Mouse (Mus musculus): ENCODE data around the gene Gfod1. TPM values are rescaled to one million over a fixed set of nuclear protein-coding genes. Genes with fewer than 3 reads are reported as not detected.

Gfod1 gene
- total RNA-seq, 2 experiments from 2014 or later: 28.8 to 34.0 TPM

DNA sequence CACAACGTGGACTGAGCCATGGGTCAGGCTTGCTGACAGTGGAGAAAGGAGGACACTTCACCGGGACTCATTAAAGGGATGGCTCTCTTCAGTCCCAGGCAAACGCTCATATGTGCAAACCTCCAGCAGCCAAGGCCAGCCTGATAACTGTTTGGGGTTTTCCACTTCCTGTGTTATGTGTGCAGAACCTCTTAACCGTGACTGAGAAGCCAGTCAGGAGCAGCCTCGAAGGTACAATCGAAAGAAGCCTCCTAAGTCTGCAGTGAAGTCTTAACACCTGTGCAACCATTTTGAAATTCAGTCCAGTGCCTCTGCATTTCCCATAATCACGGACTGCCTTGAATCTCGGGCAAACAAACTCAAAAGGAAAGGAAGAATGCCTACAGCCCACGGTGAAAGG, 3.1 kb downstream of the Gfod1 start:
- DNase-seq: no peak
- intact Hi-C loops (cut with DNase I): loop anchor here (5.0 kb wide), 1 partner anchor 66 kb away; the partner anchor contains the start of gene Sirt5

- intact Hi-C loops (cut with DNase I): loop anchor here (5.0 kb wide), 1 partner anchor 67 kb away; the partner anchor contains the start of gene Sirt5
- DNase-seq: no peak
These were observed 3.6 kb downstream of the Gfod1 start for GRCm38 (mm10) chr13:43300366-43300765.

- intact Hi-C loops (cut with DNase I): no loop called here
These were observed 4.8 kb downstream of the Gfod1 start for GRCm38 (mm10) chr13:43299171-43299570.

GRCm38 (mm10) chr13:43297526-43297925, 6.4 kb downstream of the Gfod1 start:
- intact Hi-C loops (cut with DNase I): no loop called here
- DNase-seq: peak in 1 of 2 experiments; percentile 24

More at GRCm38 (mm10) chr13:43299171-43299570, 4.8 kb downstream of the Gfod1 start:
- DNase-seq: no peak

GRCm38 (mm10) chr13:43296140-43296805, 7.7 kb downstream of the Gfod1 start:
- intact Hi-C loops (cut with DNase I): no loop called here
- peak in 1 of 2 experiments; percentile 23 for DNase-seq

DNA sequence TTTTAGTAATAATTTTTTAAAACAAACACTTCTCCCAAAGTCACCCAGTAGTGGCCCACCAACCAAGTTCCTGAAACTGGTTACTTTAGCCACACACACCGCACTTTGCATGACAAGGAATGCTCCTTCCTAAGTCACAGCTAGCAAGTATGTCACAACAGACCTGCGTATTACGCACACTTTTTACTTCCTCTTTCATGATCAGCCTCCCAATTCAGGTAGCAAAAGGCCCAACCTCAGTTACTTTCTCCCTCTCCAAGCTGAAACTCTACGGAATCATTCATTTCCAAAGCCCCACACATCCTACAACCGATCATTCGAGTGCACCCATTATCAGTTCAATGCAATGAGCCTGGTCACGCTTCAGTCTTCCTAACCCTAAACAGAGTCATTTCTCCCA, 8.3 kb downstream of the Gfod1 start:
- intact Hi-C loops (cut with DNase I): no loop called here
- no peak for DNase-seq

DNA sequence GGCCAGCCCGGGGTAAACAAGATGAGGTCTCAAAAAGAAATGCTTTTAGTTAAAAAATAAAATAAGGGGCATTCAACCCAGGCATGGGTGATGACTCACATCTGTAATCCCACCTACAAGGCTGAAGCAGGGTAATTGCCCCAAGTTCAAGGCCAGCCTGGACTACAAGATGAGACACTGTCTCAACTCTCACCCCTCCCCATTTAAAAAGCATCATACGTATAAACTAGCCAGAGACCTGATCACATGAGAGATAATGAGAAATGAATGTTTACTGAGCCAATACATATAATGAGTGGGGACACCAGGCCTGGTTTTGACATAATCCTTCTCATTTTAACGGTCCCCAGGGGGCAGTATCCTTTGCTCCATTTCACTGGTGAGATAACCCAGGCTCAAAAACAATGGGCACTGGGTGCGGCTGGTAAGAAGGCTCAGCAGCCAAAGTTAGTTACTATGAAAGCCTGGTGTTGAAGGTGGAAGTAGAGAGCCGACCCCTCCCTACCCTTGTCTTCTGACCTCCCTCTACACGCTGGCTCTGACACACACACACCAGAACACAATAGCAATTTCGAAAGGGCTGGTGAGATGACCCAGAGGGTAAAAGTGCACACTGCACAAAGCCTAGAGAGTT, 8.9 kb downstream of the Gfod1 start:
- DNase-seq: peak in 1 of 2 experiments; percentile 25
- intact Hi-C loops (cut with DNase I): no loop called here

GRCm38 (mm10) chr13:43292892-43293291, 11.1 kb downstream of the Gfod1 start:
- DNase-seq: no peak
- intact Hi-C loops (cut with DNase I): no loop called here

GRCm38 (mm10) chr13:43289076-43289475, 14.9 kb downstream of the Gfod1 start:
- intact Hi-C loops (cut with DNase I): no loop called here
- no peak for DNase-seq

DNA sequence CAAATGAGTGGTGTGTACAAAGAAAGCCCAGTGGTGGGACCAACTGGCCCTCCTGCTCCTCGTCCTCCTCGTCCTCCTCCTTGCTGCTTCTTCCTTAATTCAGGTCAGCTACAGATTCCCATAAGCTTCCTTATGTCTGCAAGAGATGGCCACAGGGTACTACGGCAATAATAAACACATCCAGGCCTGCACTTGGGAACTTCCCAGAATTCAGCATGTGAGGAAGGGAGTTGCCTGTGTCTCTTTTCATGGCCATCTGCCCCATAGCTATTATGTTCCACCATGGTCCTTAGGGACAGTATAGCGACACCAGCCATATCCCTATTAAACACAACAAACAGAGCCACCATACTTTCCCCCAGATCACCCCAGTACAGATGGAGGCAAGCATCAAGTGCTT, 15.5 kb downstream of the Gfod1 start:
- DNase-seq: no peak
- intact Hi-C loops (cut with DNase I): no loop called here

GRCm38 (mm10) chr13:43288026-43288425, 15.9 kb downstream of the Gfod1 start:
- intact Hi-C loops (cut with DNase I): no loop called here
- no peak for DNase-seq

DNA sequence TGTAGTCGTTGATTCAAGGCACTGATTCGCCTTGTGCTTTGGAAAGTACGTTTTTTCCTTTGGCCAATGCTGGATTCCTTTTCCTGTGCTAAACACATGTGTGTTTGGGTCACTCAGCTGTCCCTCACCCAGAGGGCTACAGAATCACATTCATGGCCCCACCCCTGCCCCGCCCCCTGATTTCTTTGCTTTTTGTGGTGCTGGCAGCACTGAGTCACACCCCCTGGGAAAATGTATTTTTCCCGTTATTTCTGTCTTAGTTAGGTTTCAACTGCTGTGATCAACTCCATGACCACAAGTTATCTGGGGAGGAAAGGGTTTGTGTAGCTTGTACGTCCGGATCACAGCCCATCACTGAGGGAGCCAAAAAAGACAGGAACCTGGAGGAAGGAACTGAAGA, 17.1 kb downstream of the Gfod1 start:
- intact Hi-C loops (cut with DNase I): no loop called here
- no peak for DNase-seq

DNA sequence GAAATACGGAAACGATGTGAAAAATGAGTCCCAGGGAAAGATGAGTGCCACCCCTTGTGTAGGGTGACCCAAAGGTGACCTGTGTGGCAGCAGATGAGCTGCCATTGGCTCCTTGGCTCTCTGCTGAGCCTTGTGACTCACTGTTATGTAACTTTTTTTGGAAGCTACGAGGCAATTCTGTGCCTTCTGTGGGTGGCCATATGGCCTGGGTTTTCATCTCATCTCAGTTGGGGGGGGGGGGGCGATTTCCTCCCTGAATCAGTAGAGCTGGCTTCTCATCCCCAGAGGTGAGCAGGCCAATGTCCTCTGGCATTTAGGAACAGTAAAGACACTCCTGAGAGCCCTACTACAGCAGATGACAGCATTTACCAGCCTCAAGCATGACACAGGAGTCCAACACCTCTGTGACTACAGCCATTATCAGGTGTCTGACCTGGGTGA, 19.2 kb downstream of the Gfod1 start:
- no peak for DNase-seq
- intact Hi-C loops (cut with DNase I): no loop called here

GRCm38 (mm10) chr13:43273906-43274305, 30.1 kb downstream of the Gfod1 start:
- no peak for DNase-seq

DNA sequence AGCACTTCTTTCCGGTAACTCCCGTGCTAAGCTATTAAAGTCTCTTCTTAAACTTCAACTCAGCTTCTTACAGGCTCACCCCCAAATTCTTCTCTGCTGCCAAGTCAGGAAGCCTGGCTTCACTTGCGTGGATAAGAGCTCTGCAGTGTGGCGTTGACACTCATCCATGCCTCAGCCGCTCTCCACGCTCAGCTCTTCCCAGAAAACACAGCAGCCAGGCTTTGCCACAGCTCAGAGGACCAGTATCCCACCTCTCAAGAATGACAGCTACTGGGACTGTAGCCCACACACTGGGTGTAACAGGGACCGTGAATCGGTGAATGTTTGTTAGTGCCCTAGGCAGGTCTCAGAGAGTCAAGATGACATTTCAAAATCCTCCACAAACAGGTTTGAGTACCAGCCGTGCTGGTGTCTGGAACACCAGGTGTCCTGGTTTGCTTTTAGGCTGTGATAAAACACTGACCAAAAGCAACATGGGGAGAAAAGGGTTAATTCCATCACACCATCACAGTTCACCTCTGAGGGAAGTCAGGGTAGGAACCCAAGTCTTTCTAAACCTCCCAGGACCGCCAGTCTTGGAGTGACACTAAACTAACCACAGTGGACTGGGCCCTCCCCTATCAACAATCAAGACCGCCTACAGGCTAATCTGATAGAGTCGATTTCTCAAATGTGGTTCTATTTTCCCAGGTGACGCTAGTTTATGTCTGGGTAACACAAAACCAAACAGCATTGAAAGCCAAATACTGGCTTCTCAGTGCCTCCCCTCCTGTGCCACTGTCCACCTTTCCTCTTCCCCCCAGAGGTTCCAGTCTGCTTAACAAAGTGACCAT, 31.5 kb downstream of the Gfod1 start:
- intact Hi-C loops (cut with DNase I): no loop called here
- peak; percentile 53 to 65 for DNase-seq

More at GRCm38 (mm10) chr13:43273906-43274305, 30.1 kb downstream of the Gfod1 start:
- intact Hi-C loops (cut with DNase I): no loop called here

- peak; percentile 52 to 69 for DNase-seq
- intact Hi-C loops (cut with DNase I): no loop called here
These were observed 32.5 kb downstream of the Gfod1 start for GRCm38 (mm10) chr13:43271481-43271880.

DNA sequence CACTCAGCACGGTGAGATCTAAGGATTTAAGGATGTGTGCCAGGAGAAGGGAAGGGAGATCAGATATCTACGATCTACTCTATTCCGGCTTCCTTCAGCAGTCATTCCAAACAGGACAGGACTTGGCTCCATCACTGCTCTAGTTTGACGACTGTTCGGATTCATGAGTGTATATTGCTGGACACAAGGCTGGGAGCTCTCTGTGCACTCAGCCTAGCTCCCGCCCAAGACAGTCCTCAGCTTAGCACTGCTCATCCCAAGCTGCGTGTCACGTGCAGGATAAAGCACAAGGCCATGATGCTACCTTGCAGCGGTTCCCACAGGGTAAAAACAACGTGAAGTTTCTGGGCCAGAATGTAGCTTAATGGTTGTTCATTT, 33.8 kb downstream of the Gfod1 start:
- intact Hi-C loops (cut with DNase I): no loop called here
- DNase-seq: no peak

DNA sequence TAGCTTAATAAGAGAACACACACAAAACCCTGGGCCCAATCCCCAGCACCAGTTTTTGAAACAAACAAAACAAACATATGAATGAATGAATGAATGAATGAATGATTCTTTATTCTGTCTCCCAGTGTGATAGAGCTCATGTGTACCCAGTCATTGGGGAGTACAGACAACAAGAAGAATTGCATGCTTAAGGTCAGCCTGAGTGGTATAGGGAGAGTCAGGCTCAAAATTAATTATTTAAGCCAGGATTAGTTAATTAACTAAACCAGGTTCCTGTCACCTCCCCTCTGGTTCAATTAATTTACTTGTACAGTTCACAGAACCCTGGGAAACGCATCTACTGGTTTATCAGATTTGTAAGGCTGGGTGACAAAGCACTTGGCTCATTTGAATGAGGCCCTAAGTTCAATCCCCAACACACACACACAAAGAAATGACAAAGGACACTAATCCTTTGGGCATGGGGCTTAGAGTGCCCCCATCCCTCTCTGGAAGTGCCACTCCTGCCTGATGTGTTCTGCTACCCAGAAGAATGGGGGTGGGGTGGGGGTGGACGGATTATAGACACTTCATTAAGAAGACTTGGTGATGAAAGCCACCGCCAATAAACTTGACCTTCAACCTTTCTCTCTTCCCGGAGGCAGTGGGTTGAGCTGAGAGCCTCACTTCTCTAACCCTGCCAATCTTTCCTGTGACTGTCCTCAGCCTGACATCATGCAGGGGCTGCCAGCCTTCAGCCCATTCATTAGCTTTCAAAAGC, 34.3 kb downstream of the Gfod1 start:
- intact Hi-C loops (cut with DNase I): no loop called here
- DNase-seq: no peak

GRCm38 (mm10) chr13:43268539-43269327, 35.2 kb downstream of the Gfod1 start:
- intact Hi-C loops (cut with DNase I): no loop called here
- no peak for DNase-seq

DNA sequence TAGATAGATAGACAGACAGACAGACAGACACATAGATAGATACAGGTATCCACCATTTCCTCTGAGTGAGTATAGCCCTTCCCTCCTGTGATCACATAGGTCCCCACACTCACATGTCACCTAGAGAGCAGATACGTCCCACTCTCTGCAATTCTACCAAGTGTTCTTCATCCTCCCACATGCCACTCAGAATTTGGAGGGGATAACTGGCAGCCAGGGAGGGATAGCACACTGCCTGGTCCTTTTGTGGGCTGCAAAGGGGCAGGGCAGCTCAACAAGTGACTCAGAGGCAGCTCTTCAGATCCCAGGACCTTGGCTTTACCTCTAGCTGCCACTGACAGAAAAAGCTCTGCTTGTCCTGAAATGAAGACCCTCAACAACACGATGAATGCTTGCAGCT, 36.1 kb downstream of the Gfod1 start:
- no peak for DNase-seq
- intact Hi-C loops (cut with DNase I): loop anchor here (2.0 kb wide), 1 partner anchor 35 kb away; no protein-coding TSS in a partner anchor
